Mouse (Mus musculus) frontal cortex, adult 2 months (tissue): ENCODE data around the gene Cacna2d3. TPM values are rescaled to one million over a fixed set of nuclear protein-coding genes. Genes with fewer than 3 reads are reported as not detected.
A peak's percentile ranks its signal among the peaks of the same experiment; 100 is the strongest.

ENCODE experiments used
- DNase-seq, 2 experiments: peaks; one replicate each; pipeline ENCODE4 v3.0.0; 2022; ENCODE audit warnings: low spot score in 1 of 2; ENCODE audit errors: extremely low spot score in 1 of 2
- polyA plus RNA-seq: library from polyadenylated mRNA; depleted of rRNA; stranded (reverse); fragments of >200 nt; gene quantifications from 2 replicates; pipeline ENCODE4 v1.2.3, GENCODE M21; 2012

Cacna2d3 gene
- polyA plus RNA-seq, 1 experiment: 33.8 TPM

- DNase-seq: no peak
Observed at GRCm38 (mm10) chr14:29277701-29278100, 444.0 kb downstream of the Cacna2d3 start.

- no peak for DNase-seq
Observed at GRCm38 (mm10) chr14:29273890-29274289, 447.8 kb downstream of the Cacna2d3 start.

GRCm38 (mm10) chr14:29270541-29270940 is 451.1 kb downstream of the Cacna2d3 start:
- no peak for DNase-seq

- DNase-seq: no peak
Observed at GRCm38 (mm10) chr14:29269816-29270215, 451.8 kb downstream of the Cacna2d3 start.

- no peak for DNase-seq
Observed at GRCm38 (mm10) chr14:29268609-29269008, 453.1 kb downstream of the Cacna2d3 start.

- peak in 1 of 2 experiments; percentile 25 for DNase-seq
Observed at GRCm38 (mm10) chr14:29267233-29267874, 454.3 kb downstream of the Cacna2d3 start.

GRCm38 (mm10) chr14:29260621-29261020 is 461.0 kb downstream of the Cacna2d3 start:
- DNase-seq: no peak

- DNase-seq: no peak
Observed at GRCm38 (mm10) chr14:29243516-29243915, 478.1 kb downstream of the Cacna2d3 start.

- DNase-seq: no peak
Observed at GRCm38 (mm10) chr14:29238446-29238845, 483.2 kb downstream of the Cacna2d3 start.

GRCm38 (mm10) chr14:29228976-29229716 is 492.5 kb downstream of the Cacna2d3 start:
- no peak for DNase-seq

- DNase-seq: no peak
Observed at GRCm38 (mm10) chr14:29228471-29228870, 493.2 kb downstream of the Cacna2d3 start.

GRCm38 (mm10) chr14:29227959-29228358 is 493.7 kb downstream of the Cacna2d3 start:
- no peak for DNase-seq

GRCm38 (mm10) chr14:29225754-29226365 is 495.8 kb downstream of the Cacna2d3 start:
- no peak for DNase-seq

- no peak for DNase-seq
Observed at GRCm38 (mm10) chr14:29223012-29223411, 498.7 kb downstream of the Cacna2d3 start.

- no peak for DNase-seq
Observed at GRCm38 (mm10) chr14:29222191-29222882, 499.3 kb downstream of the Cacna2d3 start.

GRCm38 (mm10) chr14:29216106-29216505 is 505.6 kb downstream of the Cacna2d3 start:
- no peak for DNase-seq

- no peak for DNase-seq
Observed at GRCm38 (mm10) chr14:29204967-29205268, 516.7 kb downstream of the Cacna2d3 start.

- DNase-seq: no peak
Observed at GRCm38 (mm10) chr14:29204236-29204966, 517.3 kb downstream of the Cacna2d3 start.

GRCm38 (mm10) chr14:29196171-29196570 is 525.5 kb downstream of the Cacna2d3 start:
- no peak for DNase-seq

GRCm38 (mm10) chr14:29191426-29191825 is 530.2 kb downstream of the Cacna2d3 start:
- DNase-seq: peak in 1 of 2 experiments; percentile 42

GRCm38 (mm10) chr14:29183730-29184129 is 537.9 kb downstream of the Cacna2d3 start:
- no peak for DNase-seq
